Mouse (Mus musculus) ES-E14 (cell line): ENCODE measurements around the gene Lgals1.

Experiments
- MAFK ChIP-seq: IDR thresholded peaks from 2 replicates; pipeline ENCODE4 v1.6.1; 2014; ENCODE audit warnings: mild to moderate bottlenecking, low read depth, low read length, inconsistent platforms; ENCODE audit not compliant: insufficient read depth
- ZC3H11A ChIP-seq: IDR thresholded peaks from 2 replicates; pipeline ENCODE4 v1.6.1; 2012; ENCODE audit warnings: low read depth, mild to moderate bottlenecking, inconsistent platforms, low read length, borderline replicate concordance
- ZNF384 ChIP-seq: IDR thresholded peaks from 2 replicates; pipeline ENCODE4 v1.6.1; 2012; ENCODE audit warnings: low read depth, low read length, inconsistent platforms

- TF ChIP-seq ZC3H11A (no peak), MAFK (no peak), ZNF384 (no peak)
Measured at GRCm38 (mm10) chr15:78899409-78899739, 27.2 kb upstream of the Lgals1 start, which contains the start of gene Gm49510.
